Mouse (Mus musculus) midbrain, embryonic 14.5 days (tissue): Measurements from ENCODE around the gene Dnm3. TPM values are rescaled to one million over a fixed set of nuclear protein-coding genes. Genes with fewer than 3 reads are reported as not detected.

Experiments used
- ATAC-seq: fragments of 200-750 bp; cut with Nextera tagmentation; 2 replicates; pipeline ENCODE4 v1.8.0; 2017; ENCODE audit warnings: moderate number of reproducible peaks, moderate library complexity; ENCODE audit not compliant: low FRiP score, low TSS enrichment
- DNase-seq: peaks from one replicate; pipeline ENCODE4 v3.0.0-alpha.2; 2015
- H3K27ac ChIP-seq: fragments of 300-500 bp; sonication (generic); replicated peaks from 2 replicates; pipeline ENCODE4 v1.5.1; 2014; ENCODE audit warnings: mild to moderate bottlenecking, low read depth, low read length, moderate library complexity
- H3K27me3 ChIP-seq: fragments of 300-500 bp; sonication (generic); 2 replicates; pipeline ENCODE4 v1.6.1; 2014; ENCODE audit warnings: low read length, control low read depth, mixed read lengths; ENCODE audit not compliant: control insufficient read depth, insufficient read depth
- H3K36me3 ChIP-seq: fragments of 300-500 bp; sonication (generic); 2 replicates; pipeline ENCODE4 v1.6.1; 2014; ENCODE audit warnings: low read length, control low read depth; ENCODE audit not compliant: control insufficient read depth, insufficient read depth
- H3K4me1 ChIP-seq: fragments of 300-500 bp; sonication (generic); 2 replicates; pipeline ENCODE4 v1.6.1; 2014; ENCODE audit warnings: mild to moderate bottlenecking, antibody characterized with exemption, low read length, control low read depth; ENCODE audit not compliant: control insufficient read depth, insufficient read depth
- H3K4me2 ChIP-seq: fragments of 300-500 bp; sonication (generic); 2 replicates; pipeline ENCODE4 v1.6.1; 2014; ENCODE audit warnings: mild to moderate bottlenecking, low read length, moderate library complexity
- H3K4me3 ChIP-seq: fragments of 300-500 bp; sonication (generic); replicated peaks from 2 replicates; pipeline ENCODE4 v1.5.1; 2014; ENCODE audit warnings: low read depth, low read length
- H3K9ac ChIP-seq: fragments of 300-500 bp; sonication (generic); replicated peaks from 2 replicates; pipeline ENCODE4 v1.6.1; 2014; ENCODE audit warnings: mild to moderate bottlenecking, low read length, moderate library complexity
- H3K9me3 ChIP-seq: fragments of 300-500 bp; sonication (generic); 2 replicates; pipeline ENCODE4 v1.6.1; 2016; ENCODE audit warnings: low read length, control low read depth, mixed read lengths; ENCODE audit not compliant: control insufficient read depth
- WGBS: fragments of 180-500 bp; shearing (Covaris S2); extraction: QIAGEN DNeasy Blood & Tissue Kit; methylation state at CpG from one replicate; pipeline ENCODE4 v1.1.7; 2014; 5-methylcytosine and 5-hydroxymethylcytosine counted together
- polyA plus RNA-seq: library from polyadenylated mRNA; unstranded; fragments of >200 nt; fragmentation: Nextera tagmentation; extraction: Ambion mirVana; gene quantifications from 2 replicates; pipeline ENCODE4 v1.2.1, GENCODE M21; 2014

Dnm3 gene
- polyA plus RNA-seq, 1 experiment from 2014 or later, result 62.0 TPM

DNA sequence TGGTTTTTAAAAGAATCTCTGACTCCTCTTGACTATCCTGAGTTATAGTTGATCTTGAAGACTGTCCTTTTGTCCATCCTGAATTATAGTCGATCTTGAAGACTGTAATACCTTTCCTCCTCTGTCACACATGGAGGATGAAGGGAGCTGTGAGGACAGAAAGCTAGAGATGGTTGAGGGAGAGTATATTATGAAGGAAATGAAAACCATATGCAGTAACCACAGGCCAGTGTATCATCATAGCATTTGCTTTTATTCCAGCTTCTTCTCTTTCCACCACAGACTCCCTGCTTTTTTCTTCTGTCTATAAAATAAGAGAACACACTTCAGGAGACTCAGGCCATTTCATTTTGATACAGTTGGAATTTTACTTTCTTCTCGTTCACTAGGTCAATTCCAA is 497.8 kb downstream of the Dnm3 start:
- Histone ChIP-seq H3K27me3 (no peaks in the 10 kb centered on the region), H3K36me3 (no peaks in the 10 kb centered on the region), H3K9ac (no peak overlapping the region), H3K4me2 (no peak overlapping the region), H3K4me1 (no peaks in the 10 kb centered on the region), H3K4me3 (no peak overlapping the region), H3K9me3 (no peaks in the 10 kb centered on the region), H3K27ac (no peak overlapping the region)
- WGBS, result 92% methylated on average over 2 of the region's 2 CpGs
- no peak for DNase-seq
- no peak for ATAC-seq

DNA sequence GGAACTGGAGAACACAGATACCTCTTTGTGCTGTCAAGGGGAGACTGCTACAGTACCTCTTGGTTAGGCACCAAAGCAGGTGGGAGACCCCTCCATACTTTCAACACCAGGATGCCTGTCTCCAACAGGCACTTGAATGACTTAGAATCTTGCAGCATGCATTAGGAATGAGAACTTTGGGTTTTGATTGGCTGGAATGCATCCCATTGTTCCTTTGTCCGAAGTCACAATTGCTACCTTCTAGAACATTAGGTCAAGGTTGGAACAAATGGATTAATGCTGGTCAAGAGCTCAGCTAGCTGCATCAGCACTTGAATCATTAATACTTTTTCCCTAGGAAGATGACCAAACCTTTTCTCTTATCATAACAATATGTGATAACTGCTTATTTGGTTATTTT is 498.3 kb downstream of the Dnm3 start, which contains the start of gene 4930558K02Rik:
4930558K02Rik (minus strand) TSS at position 101 of the 400 bp plus-strand sequence.
- 65% methylated on average over 1 of the region's 1 CpGs for WGBS
- H3K27me3 ChIP-seq, result no peaks in the 10 kb centered on the region
- H3K9ac ChIP-seq, result no peak within 1 kb of the TSS
- H3K9me3 ChIP-seq, result no peaks in the 10 kb centered on the region
- no peak within 1 kb of the TSS for H3K4me2 ChIP-seq
- no peak for DNase-seq
- H3K4me3 ChIP-seq, result no peak within 1 kb of the TSS
- H3K27ac ChIP-seq, result no peak within 1 kb of the TSS
- no peak for ATAC-seq
- H3K4me1 ChIP-seq, result no peaks in the 10 kb centered on the region
- H3K36me3 ChIP-seq, result no peaks in the 10 kb centered on the region

DNA sequence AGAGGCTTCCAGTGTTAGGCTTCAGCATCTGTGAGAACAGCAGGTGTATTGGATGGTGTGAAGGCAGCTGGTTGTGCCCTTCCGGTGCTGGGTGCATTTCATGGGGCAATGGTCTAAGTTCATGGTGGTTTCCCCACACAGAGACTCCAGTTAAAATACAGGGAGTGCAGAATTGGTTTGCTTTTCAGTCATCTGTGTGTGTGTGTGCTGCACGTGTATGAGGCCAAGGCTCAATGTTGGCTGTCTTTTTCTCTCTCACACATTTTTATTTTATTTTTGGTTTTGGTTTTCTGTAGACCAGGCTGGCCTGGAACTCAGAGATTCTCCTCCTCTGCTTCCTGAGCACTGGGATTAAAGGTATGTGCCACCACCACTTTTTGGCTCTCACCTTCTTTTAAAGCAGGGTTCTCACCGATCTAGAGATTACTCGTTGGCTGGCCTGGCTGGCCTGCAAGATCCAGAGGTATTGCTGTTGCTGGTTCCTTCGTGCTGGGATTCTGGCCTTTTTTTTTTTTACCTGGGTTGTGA is 499.6 kb downstream of the Dnm3 start:
- no peaks in the 10 kb centered on the region for H3K9me3 ChIP-seq
- DNase-seq, result no peak
- H3K4me3 ChIP-seq, result no peak overlapping the region
- no peak overlapping the region for H3K4me2 ChIP-seq
- no peak for ATAC-seq
- H3K36me3 ChIP-seq, result no peaks in the 10 kb centered on the region
- H3K9ac ChIP-seq, result no peak overlapping the region
- no peaks in the 10 kb centered on the region for H3K4me1 ChIP-seq
- WGBS, result 90% methylated on average over 5 of the region's 5 CpGs
- no peaks in the 10 kb centered on the region for H3K27me3 ChIP-seq
- no peak overlapping the region for H3K27ac ChIP-seq

DNA sequence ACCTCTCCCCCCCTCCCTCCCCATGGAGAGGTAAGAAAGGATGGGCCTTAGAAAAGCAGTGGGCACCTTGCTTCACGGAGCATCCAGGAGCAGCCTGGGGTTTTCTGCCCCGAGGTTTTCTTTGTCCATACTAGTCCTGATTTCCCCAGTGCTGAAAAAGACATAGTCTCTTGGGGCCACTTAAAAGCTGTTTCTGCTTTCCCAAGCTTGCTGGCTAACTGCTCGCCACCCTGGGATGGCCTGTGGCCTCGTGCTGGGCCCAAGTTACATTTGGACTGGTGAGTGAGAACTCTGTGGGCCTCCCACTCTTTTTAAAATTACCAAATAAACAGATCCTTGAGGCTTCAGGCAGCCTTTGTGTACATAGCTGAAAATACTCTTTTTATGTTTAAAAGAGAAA is 500.5 kb downstream of the Dnm3 start:
- Histone ChIP-seq H3K36me3 (no peaks in the 10 kb centered on the region), H3K9ac (no peak overlapping the region), H3K9me3 (no peaks in the 10 kb centered on the region), H3K4me1 (no peaks in the 10 kb centered on the region), H3K27me3 (no peaks in the 10 kb centered on the region), H3K4me3 (no peak overlapping the region), H3K27ac (no peak overlapping the region), H3K4me2 (no peak overlapping the region)
- no peak for DNase-seq
- ATAC-seq, result no peak
- WGBS, result 81% methylated on average over 4 of the region's 4 CpGs

DNA sequence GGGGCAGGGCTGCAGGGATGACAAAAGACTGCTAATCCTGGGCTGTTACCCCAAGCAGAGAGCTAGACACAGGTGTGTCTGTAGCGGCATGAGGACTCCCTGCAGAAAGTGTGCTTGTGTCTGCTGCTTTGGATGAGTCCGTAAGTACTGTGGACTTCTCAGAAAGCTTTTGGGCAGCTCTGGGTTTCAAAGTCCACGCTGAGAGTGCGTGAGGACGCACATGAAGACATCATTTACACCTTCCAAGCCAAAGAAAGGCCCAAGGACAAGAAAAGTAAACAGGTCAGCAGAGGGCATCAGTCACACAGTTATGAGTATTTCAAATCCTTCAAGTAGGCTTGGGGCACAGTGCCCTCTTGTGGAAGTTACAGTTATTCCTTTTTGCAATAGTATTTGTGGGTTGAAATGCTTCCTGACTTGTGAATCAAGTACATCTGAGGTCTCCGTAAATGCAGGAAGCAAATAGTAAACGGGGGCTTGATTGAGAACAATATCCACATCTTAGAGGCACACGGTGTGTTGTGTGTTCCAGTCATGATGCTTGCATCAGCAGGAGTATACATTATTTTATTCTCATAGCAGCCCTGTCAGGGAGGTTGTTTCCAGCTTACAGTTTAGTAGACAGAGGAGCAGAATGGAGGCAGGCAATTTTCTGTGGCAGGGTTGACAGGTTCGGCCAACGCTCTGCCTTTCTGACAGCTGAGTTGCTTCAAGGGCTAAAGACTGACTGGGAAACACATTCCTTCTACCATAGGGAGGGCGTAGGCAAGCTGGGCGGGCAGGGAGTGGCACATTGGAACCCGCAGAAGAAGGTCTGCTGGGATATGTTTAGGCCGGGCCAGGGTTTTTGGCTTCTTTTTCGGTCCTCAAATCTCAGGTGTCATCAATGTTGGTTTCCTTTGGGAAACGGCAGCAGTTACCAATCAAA is 501.3 kb downstream of the Dnm3 start:
- Histone ChIP-seq H3K9ac (no peak overlapping the region), H3K9me3 (no peaks in the 10 kb centered on the region), H3K4me3 (no peak overlapping the region), H3K4me1 (no peaks in the 10 kb centered on the region), H3K27me3 (no peaks in the 10 kb centered on the region), H3K4me2 (no peak overlapping the region), H3K27ac (no peak overlapping the region), H3K36me3 (no peaks in the 10 kb centered on the region)
- 51% methylated on average over 16 of the region's 16 CpGs for WGBS
- peak; percentile 66; the same call in 1 of the 2 replicates for ATAC-seq
- peak; percentile 93 for DNase-seq

DNA sequence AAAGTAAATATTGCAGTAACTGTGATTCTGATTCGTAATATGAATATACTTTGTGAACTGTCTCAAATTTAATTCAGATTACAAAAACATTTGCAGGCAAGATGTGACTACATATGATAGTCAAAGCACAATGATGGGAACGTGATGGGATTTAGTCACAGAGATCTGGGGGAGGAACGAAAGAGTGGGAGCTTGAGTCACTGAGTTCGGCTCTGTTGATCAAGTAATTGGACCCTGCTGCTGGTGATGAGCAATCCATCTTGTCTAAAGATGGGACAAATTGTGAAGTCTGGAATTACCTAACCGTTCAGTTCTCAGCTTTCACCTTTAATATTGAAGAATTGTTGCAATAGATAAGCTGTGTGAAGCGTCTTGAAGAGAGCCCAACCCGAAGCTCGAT is 505.6 kb downstream of the Dnm3 start:
- 93% methylated on average over 8 of the region's 8 CpGs for WGBS
- H3K27ac ChIP-seq, result no peak overlapping the region
- H3K4me2 ChIP-seq, result no peak overlapping the region
- H3K4me3 ChIP-seq, result no peak overlapping the region
- H3K9me3 ChIP-seq, result no peaks in the 10 kb centered on the region
- no peaks in the 10 kb centered on the region for H3K36me3 ChIP-seq
- no peak for DNase-seq
- H3K9ac ChIP-seq, result no peak overlapping the region
- H3K27me3 ChIP-seq, result no peaks in the 10 kb centered on the region
- H3K4me1 ChIP-seq, result peaks cover 10% of the 10 kb centered on the region; the same call in 1 of the 2 replicates
- no peak for ATAC-seq

DNA sequence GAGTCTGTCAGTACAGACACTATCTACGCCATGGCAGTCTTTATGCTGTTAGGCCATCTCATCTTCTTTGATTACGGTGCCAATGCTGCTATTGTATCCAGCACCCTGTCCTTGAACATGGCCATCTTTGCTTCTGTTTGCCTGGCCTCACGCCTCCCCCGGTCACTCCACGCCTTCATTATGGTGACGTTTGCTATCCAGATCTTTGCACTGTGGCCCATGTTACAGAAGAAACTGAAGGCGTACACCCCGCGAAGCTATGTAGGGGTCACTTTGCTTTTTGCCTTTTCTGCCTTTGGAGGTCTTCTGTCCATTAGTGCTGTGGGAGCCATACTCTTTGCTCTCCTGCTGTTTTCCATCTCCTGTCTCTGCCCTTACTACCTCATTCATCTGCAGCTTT is 507.0 kb downstream of the Dnm3 start:
- Histone ChIP-seq H3K27ac (no peak overlapping the region), H3K4me3 (no peak overlapping the region), H3K9me3 (no peaks in the 10 kb centered on the region), H3K4me1 (peaks cover 10% of the 10 kb centered on the region; the same call in 1 of the 2 replicates), H3K9ac (no peak overlapping the region), H3K27me3 (no peaks in the 10 kb centered on the region), H3K4me2 (no peak overlapping the region), H3K36me3 (no peaks in the 10 kb centered on the region)
- WGBS, result 97% methylated on average over 9 of the region's 9 CpGs
- DNase-seq, result no peak
- no peak for ATAC-seq

DNA sequence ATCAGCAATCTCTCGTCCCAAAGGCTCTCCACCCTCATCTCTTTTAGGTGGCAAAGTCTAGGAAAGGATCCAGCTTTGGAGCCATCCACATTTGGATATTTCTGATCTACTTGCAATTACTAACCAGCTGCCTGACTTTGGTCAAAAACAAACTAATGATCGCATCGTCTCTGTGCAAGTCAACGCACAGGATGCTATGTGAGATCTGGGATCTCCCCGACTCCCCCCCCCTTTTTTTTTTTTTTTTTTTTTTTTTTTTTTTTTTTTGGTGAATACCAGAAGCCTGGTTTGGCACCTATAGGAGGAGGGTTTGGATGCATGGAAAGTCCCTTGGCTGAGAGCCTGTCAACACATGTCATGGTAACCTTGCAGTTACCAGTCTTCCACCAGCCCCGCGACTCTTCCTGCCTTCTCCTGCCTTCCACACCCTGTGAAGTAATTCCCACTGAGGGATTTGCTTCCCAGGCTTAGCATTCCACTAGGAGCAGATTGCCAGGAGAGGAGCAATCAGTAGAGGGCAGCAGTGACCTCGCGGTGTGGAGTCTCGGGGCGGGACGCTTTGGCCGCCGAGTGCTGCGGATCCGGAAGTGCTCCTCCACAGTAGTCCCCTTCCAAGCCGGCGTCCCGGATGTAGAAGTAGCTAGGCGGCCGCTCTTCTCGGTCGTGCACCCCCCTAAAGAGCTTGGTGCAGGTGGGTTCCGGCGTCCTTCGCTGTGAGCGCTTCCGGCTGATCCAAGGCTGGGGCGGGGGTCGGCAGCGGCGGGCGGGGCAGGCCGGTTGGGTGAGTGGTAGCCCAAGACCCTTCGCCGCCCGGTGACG is 509.0 kb downstream of the Dnm3 start, which contains the start of gene Pigc:
Pigc (plus strand) TSS at position 598 of the 819 bp plus-strand sequence.
- peak within 1 kb of the TSS; percentile 84 for H3K27ac ChIP-seq
- WGBS, result 4% methylated on average over 38 of the region's 38 CpGs
- peak within 1 kb of the TSS; percentile 51 for H3K4me3 ChIP-seq
- H3K9me3 ChIP-seq, result no peaks in the 10 kb centered on the region
- peak within 1 kb of the TSS; percentile 72 for H3K4me2 ChIP-seq
- H3K27me3 ChIP-seq, result no peaks in the 10 kb centered on the region
- peaks cover 10% of the 10 kb centered on the region; the same call in 1 of the 2 replicates for H3K4me1 ChIP-seq
- DNase-seq, result peak; percentile 97
- no peaks in the 10 kb centered on the region for H3K36me3 ChIP-seq
- ATAC-seq, result peak; percentile 99
- H3K9ac ChIP-seq, result peak within 1 kb of the TSS; percentile 66
